9 mouse cellular contexts compared by ENCODE assay signal in genomic region chr2:19145881-19146280, GRCm38 (mm10). TPM values are rescaled to one million over a fixed set of nuclear protein-coding genes. Genes with fewer than 3 reads are reported as not detected.
DNase-seq lines count a peak whose midpoint lies in the region; ATAC-seq and TF ChIP-seq lines count a peak whose summit lies in the region.
"Had no signal": no experiment of that assay in that cellular context is flagged by ENCODE, and none has a peak within 500 bp of the region (broad histone marks: within the 10 kb centered on the region; RNA-seq: fewer than 3 reads in every experiment).

No protein-coding gene starts in this region.

- intact Hi-C loops in left cerebral cortex, postnatal 10 days (cut with DNase I) = no loop called here
- intact Hi-C loops in gastrocnemius, postnatal 36 days (cut with DNase I) = no loop called here

- H3K9ac ChIP-seq in hindbrain, postnatal 0 days (replicated peaks; ENCODE audit: low read length) = no peak overlapping the region
- no peak overlapping the region for H3K9ac ChIP-seq in hindbrain, embryonic 14.5 days
- no peak overlapping the region for H3K9ac ChIP-seq in heart, postnatal 0 days (replicated peaks; ENCODE audit: low read depth, low read length)
- no peak overlapping the region for H3K9ac ChIP-seq in intestine, embryonic 16.5 days (ENCODE audit: low read depth, low read length)
- H3K9ac ChIP-seq: embryonic facial prominence, embryonic 13.5 days had no signal

- WGBS in hindbrain, postnatal 0 days = 49% methylated on average over 2 of the region's 2 CpGs
- WGBS in hindbrain, embryonic 14.5 days = 52% methylated on average over 2 of the region's 2 CpGs
- WGBS in heart, postnatal 0 days = 35% methylated on average over 2 of the region's 2 CpGs
- 61% methylated on average over 2 of the region's 2 CpGs for WGBS in intestine, embryonic 16.5 days

- H3K4me1 ChIP-seq in hindbrain, postnatal 0 days (ENCODE audit: insufficient read depth, low read length) = no peaks in the 10 kb centered on the region
- H3K4me1 ChIP-seq in hindbrain, embryonic 14.5 days (replicated peaks; ENCODE audit: control insufficient read depth, insufficient read depth, low read length) = 0 out of 2 replicates have a peak, but pooled peaks cover 10% of the 10 kb centered on the region
- H3K4me1 ChIP-seq in heart, postnatal 0 days (ENCODE audit: control insufficient read depth, insufficient read depth) = peaks cover 29% of the 10 kb centered on the region
- H3K4me1 ChIP-seq in intestine, embryonic 16.5 days (ENCODE audit: control insufficient read depth, insufficient read depth, low read length) = no peaks in the 10 kb centered on the region

- peak; percentile 83 for TF ChIP-seq EP300 in heart, postnatal 0 days (IDR thresholded peaks at IDR 0.05; ENCODE audit: low read depth)

- H3K36me3 ChIP-seq in hindbrain, postnatal 0 days (ENCODE audit: insufficient read depth, low read length) = no peaks in the 10 kb centered on the region
- no peaks in the 10 kb centered on the region for H3K36me3 ChIP-seq in hindbrain, embryonic 14.5 days (replicated peaks; ENCODE audit: control insufficient read depth, insufficient read depth)
- no peaks in the 10 kb centered on the region for H3K36me3 ChIP-seq in heart, postnatal 0 days (replicated peaks; ENCODE audit: control insufficient read depth, insufficient read depth, low read length)
- H3K36me3 ChIP-seq in intestine, embryonic 16.5 days (ENCODE audit: control insufficient read depth, insufficient read depth, low read length) = no peaks in the 10 kb centered on the region
- H3K36me3 ChIP-seq: embryonic facial prominence, embryonic 13.5 days had no signal

- H3K27ac ChIP-seq in hindbrain, postnatal 0 days = peak overlapping the region; percentile 42; the same call in 1 of the 2 replicates
- no peak overlapping the region for H3K27ac ChIP-seq in hindbrain, embryonic 14.5 days
- H3K27ac ChIP-seq in heart, postnatal 0 days (ENCODE audit: low read depth) = peak overlapping the region; percentile 75
- H3K27ac ChIP-seq in intestine, embryonic 16.5 days (ENCODE audit: low read length) = no peak overlapping the region
- H3K27ac ChIP-seq: embryonic facial prominence, embryonic 13.5 days had no signal

- no peak overlapping the region for H3K4me2 ChIP-seq in hindbrain, postnatal 0 days (ENCODE audit: low read depth, low read length)
- no peak overlapping the region for H3K4me2 ChIP-seq in hindbrain, embryonic 14.5 days (replicated peaks)
- peak overlapping the region; percentile 27; the same call in 1 of the 2 replicates for H3K4me2 ChIP-seq in heart, postnatal 0 days (ENCODE audit: low read depth, low read length)
- H3K4me2 ChIP-seq in intestine, embryonic 16.5 days (ENCODE audit: low read depth, low read length) = no peak overlapping the region
- H3K4me2 ChIP-seq: embryonic facial prominence, embryonic 13.5 days had no signal

- peak; percentile 87 for ATAC-seq in hindbrain, postnatal 0 days
- ATAC-seq in hindbrain, embryonic 14.5 days (ENCODE audit: low FRiP score) = no peak
- ATAC-seq in heart, postnatal 0 days (ENCODE audit: insufficient read depth, low read depth) = peak; percentile 90
- no peak for ATAC-seq in intestine, embryonic 16.5 days

- DNase-seq in hindbrain, postnatal 0 days (ENCODE audit: low spot score) = peak; percentile 60
- no peak for DNase-seq in hindbrain, embryonic 14.5 days (ENCODE audit: low spot score)
- peak; percentile 64 for DNase-seq in brain, embryonic 14.5 days (ENCODE audit: low read depth)
- peak; percentile 70 for DNase-seq in heart, postnatal 0 days (ENCODE audit: low spot score)
- DNase-seq in left cerebral cortex, postnatal 10 days (ENCODE audit: extremely low spot score in 1 of 2, low spot score in 2 of 2) = peak; percentile 9 to 30
- DNase-seq in embryo, embryonic 10 days (ENCODE audit: low spot score) = no peak
- no peak for DNase-seq in gastrocnemius, postnatal 36 days

- no peak overlapping the region for H3K4me3 ChIP-seq in hindbrain, postnatal 0 days (ENCODE audit: low read length)
- no peak overlapping the region for H3K4me3 ChIP-seq in hindbrain, embryonic 14.5 days (replicated peaks; ENCODE audit: low read length)
- no peak overlapping the region for H3K4me3 ChIP-seq in heart, postnatal 0 days (ENCODE audit: low read depth, low read length)
- no peak overlapping the region for H3K4me3 ChIP-seq in intestine, embryonic 16.5 days (ENCODE audit: low read length)
- H3K4me3 ChIP-seq: embryonic facial prominence, embryonic 13.5 days had no signal

- no peak for TF ChIP-seq CTCF in hindbrain, postnatal 0 days (IDR thresholded peaks at IDR 0.05; ENCODE audit: low read depth)
- TF ChIP-seq CTCF in brain, embryonic 14.5 days (IDR thresholded peaks at IDR 0.05; ENCODE audit: borderline replicate concordance, extremely low read depth, insufficient read depth, insufficient read length) = no peak
- TF ChIP-seq CTCF in heart, postnatal 0 days (IDR thresholded peaks at IDR 0.05; ENCODE audit: low read depth) = no peak

- H3K27me3 ChIP-seq in hindbrain, postnatal 0 days (ENCODE audit: insufficient read depth, low read length) = no peaks in the 10 kb centered on the region
- H3K27me3 ChIP-seq in hindbrain, embryonic 14.5 days (ENCODE audit: control insufficient read depth, insufficient read depth, low read length) = no peaks in the 10 kb centered on the region
- H3K27me3 ChIP-seq in heart, postnatal 0 days (ENCODE audit: control insufficient read depth, insufficient read depth, low read length) = no peaks in the 10 kb centered on the region
- H3K27me3 ChIP-seq in intestine, embryonic 16.5 days (replicated peaks; ENCODE audit: control insufficient read depth, insufficient read depth, low read length) = no peaks in the 10 kb centered on the region
- H3K27me3 ChIP-seq: embryonic facial prominence, embryonic 13.5 days had no signal

- TF ChIP-seq POLR2A in brain, embryonic 14.5 days (IDR thresholded peaks at IDR 0.05; ENCODE audit: borderline replicate concordance, extremely low read depth, insufficient read depth, insufficient read length, poor library complexity, severe bottlenecking) = no peak

- no peaks in the 10 kb centered on the region for H3K9me3 ChIP-seq in hindbrain, postnatal 0 days (ENCODE audit: low read length)
- H3K9me3 ChIP-seq in hindbrain, embryonic 14.5 days (ENCODE audit: control insufficient read depth, low read length) = no peaks in the 10 kb centered on the region
- H3K9me3 ChIP-seq in heart, postnatal 0 days (replicated peaks; ENCODE audit: control insufficient read depth, low read length) = no peaks in the 10 kb centered on the region
- H3K9me3 ChIP-seq in intestine, embryonic 16.5 days (ENCODE audit: control insufficient read depth, low read length) = no peaks in the 10 kb centered on the region
- H3K9me3 ChIP-seq: embryonic facial prominence, embryonic 13.5 days had no signal

RNA-seq across cellular contexts. Expression of gene Armc3, which starts 53.2 kb away (rescaled TPM):
- 0.84 and 0.97 TPM in 2 replicates for total RNA-seq in hindbrain, postnatal 0 days (2014; rRNA removed)
- 1.2 and 1.5 TPM in 2 replicates for polyA plus RNA-seq in hindbrain, postnatal 0 days (2015; fragmentation: Nextera tagmentation; extraction: Ambion mirVana)
- 2.1 TPM in 2 replicates for polyA plus RNA-seq in hindbrain, embryonic 14.5 days (2014; fragmentation: Nextera tagmentation; extraction: Ambion mirVana)
- polyA plus RNA-seq in brain, embryonic 14.5 days (2012; rRNA removed) = 0.39 and 0.90 TPM in 2 replicates
- not detected in 2 replicates for total RNA-seq in heart, postnatal 0 days (2014; rRNA removed; ENCODE audit: low replicate concordance)
- 0.07 and 0.19 TPM in 2 replicates for polyA plus RNA-seq in heart, postnatal 0 days (2015; fragmentation: Nextera tagmentation; extraction: Ambion mirVana)
- under 1 TPM; 0.79 to 0.81 TPM for total RNA-seq in left cerebral cortex, postnatal 10 days (2021)
- polyA plus RNA-seq in intestine, embryonic 16.5 days (2015; fragmentation: Nextera tagmentation; extraction: Ambion mirVana) = 0.11 TPM in 1 of 2 replicates, not detected in the other
- not detected for total RNA-seq in gastrocnemius, postnatal 36 days (2021)

Comparison
In these comparisons a context has a peak if more than half of its experiments do, and no peak if none do; other contexts are left out.
1. ATAC-seq: peak in hindbrain, postnatal 0 days (single experiment) and heart, postnatal 0 days (single experiment); none in hindbrain, embryonic 14.5 days (single experiment) and intestine, embryonic 16.5 days (single experiment).
2. DNase-seq: peak in hindbrain, postnatal 0 days (single experiment), brain, embryonic 14.5 days (single experiment), heart, postnatal 0 days (single experiment) and left cerebral cortex, postnatal 10 days (2 of 2); none in hindbrain, embryonic 14.5 days (single experiment), embryo, embryonic 10 days (single experiment) and gastrocnemius, postnatal 36 days (0 of 2).
3. H3K27ac ChIP-seq: peak in hindbrain, postnatal 0 days (single experiment) and heart, postnatal 0 days (single experiment); none in hindbrain, embryonic 14.5 days (single experiment) and intestine, embryonic 16.5 days (single experiment).